Mouse (Mus musculus): ENCODE data around the gene Rcc1. TPM values are rescaled to one million over a fixed set of nuclear protein-coding genes. Genes with fewer than 3 reads are reported as not detected.

The Rcc1 gene
- polyA plus RNA-seq, 1 experiment from 2014 or later: 93.4 TPM

- Histone ChIP-seq H3K4me1 (peaks cover 10% of the 10 kb centered on the region; the same call in 1 of the 2 replicates), H3K36me3 (peaks cover 23% of the 10 kb centered on the region), H3K4me3 (no peak overlapping the region), H3K27me3 (ENCODE audit: insufficient read depth, poor library complexity, severe bottlenecking) (no peaks in the 10 kb centered on the region), H3K9me3 (no peaks in the 10 kb centered on the region), H3K27ac (no peak overlapping the region)
- WGBS: 69% methylated on average over 3 of the region's 3 CpGs
- no peak for DNase-seq (ENCODE audit: low spot score)
Observed at GRCm38 (mm10) chr4:132350854-132351253, 2.6 kb downstream of the Rcc1 start.

DNA sequence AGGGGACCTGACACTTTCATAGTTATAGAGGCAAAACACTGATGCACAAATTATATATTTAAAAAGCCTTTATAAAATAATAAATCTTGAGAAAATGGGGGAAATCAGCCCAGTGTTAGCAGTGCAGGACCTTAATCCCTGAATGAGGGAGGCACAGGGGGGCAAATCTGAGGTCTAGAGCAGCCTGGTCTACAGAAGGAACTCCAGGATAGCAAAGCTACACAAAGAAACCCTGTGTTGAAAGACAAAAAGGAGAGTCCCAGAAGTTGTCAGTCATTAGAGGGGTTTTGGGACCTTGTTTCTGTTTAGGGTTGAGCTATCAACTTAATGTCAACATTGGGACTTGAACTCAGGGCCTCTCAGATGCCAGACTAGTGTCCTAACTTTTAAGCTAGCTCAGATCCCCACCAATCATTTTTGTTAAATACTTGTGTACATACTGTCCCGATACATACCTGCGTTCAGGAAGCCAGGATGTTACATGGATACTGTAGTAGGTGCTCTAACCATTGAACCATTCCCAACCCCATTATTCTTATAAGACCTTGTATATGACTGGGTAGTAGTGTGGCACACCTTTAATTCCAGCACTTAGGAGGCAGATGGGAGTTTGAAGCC is 3.2 kb downstream of the Rcc1 start:
- H3K4me1 ChIP-seq: peaks cover 16% of the 10 kb centered on the region
- peaks cover 23% of the 10 kb centered on the region for H3K36me3 ChIP-seq
- no peak overlapping the region for H3K27ac ChIP-seq
- WGBS: 40% methylated on average over 2 of the region's 2 CpGs
- H3K27me3 ChIP-seq (ENCODE audit: insufficient read depth, poor library complexity, severe bottlenecking): no peaks in the 10 kb centered on the region
- no peak for DNase-seq (ENCODE audit: low spot score)
- no peak overlapping the region for H3K4me3 ChIP-seq
- no peaks in the 10 kb centered on the region for H3K9me3 ChIP-seq

DNA sequence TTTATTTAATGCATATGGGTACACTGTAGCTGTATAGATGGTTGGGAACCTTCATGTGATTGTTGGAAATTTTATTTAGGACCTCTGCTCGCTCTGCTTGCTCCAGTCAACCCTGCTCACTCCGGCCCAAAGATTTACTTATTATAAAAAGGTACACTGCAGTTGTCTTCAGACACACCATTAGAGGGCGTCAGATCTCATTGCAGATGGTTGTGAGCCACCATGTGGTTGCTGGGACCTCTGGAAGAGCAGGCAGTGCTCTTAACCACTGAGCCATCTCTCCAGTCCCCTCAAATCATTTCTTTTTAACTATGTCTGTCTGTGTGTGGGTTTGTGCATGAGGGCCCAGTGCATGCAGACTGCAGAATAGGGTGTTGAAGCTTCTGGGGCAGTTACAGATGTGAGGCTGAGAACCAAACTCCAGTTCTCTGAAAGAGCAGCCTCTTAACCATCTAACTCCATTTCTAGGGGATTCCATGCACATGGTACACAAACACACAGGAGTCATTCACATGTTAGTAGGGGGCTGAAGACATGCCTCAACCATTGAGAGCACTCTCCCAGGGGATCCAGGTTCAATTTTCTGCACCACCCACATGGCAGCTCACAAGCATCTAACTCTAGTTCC is 3.8 kb downstream of the Rcc1 start:
- Histone ChIP-seq H3K36me3 (peaks cover 23% of the 10 kb centered on the region), H3K9me3 (no peaks in the 10 kb centered on the region), H3K27me3 (ENCODE audit: insufficient read depth, poor library complexity, severe bottlenecking) (no peaks in the 10 kb centered on the region), H3K27ac (no peak overlapping the region), H3K4me3 (no peak overlapping the region), H3K4me1 (peaks cover 20% of the 10 kb centered on the region)
- DNase-seq (ENCODE audit: low spot score): no peak
- WGBS: 62% methylated on average over 3 of the region's 3 CpGs

GRCm38 (mm10) chr4:132346661-132347060 is 6.7 kb downstream of the Rcc1 start:
- no peak overlapping the region for H3K27ac ChIP-seq
- 62% methylated on average over 3 of the region's 3 CpGs for WGBS
- DNase-seq (ENCODE audit: low spot score): no peak
- H3K4me1 ChIP-seq: peaks cover 39% of the 10 kb centered on the region
- H3K36me3 ChIP-seq: peaks cover 21% of the 10 kb centered on the region
- H3K27me3 ChIP-seq (ENCODE audit: insufficient read depth, poor library complexity, severe bottlenecking): no peaks in the 10 kb centered on the region
- H3K9me3 ChIP-seq: no peaks in the 10 kb centered on the region
- no peak overlapping the region for H3K4me3 ChIP-seq

DNA sequence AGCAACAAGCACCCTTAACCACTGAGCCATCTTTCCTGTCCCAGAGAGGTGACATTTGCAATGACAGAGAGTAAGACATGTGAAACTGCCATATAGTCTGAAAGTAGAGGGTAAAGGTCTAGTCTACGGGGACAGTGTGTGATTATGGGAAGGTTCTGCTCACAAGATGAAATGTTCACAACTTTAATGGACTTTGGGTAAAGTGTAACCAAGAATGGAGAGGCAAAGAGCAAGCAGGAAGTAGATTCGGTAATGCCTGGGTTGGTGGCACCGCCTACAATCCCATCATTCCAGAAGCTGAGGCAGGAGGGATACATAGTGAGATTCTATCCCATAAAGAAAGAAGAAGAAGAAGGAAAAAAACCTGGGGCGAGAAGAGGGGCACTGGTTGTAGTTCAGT is 7.1 kb downstream of the Rcc1 start:
- peaks cover 20% of the 10 kb centered on the region for H3K36me3 ChIP-seq
- no peak overlapping the region; the same call in 1 of the 2 replicates for H3K4me3 ChIP-seq
- no peak overlapping the region for H3K27ac ChIP-seq
- no peaks in the 10 kb centered on the region for H3K9me3 ChIP-seq
- 83% methylated on average over 4 of the region's 4 CpGs for WGBS
- H3K27me3 ChIP-seq (ENCODE audit: insufficient read depth, poor library complexity, severe bottlenecking): no peaks in the 10 kb centered on the region
- no peak for DNase-seq (ENCODE audit: low spot score)
- peaks cover 39% of the 10 kb centered on the region for H3K4me1 ChIP-seq

- 49% methylated on average over 5 of the region's 5 CpGs for WGBS
- Histone ChIP-seq H3K27ac (no peak overlapping the region; the same call in 1 of the 2 replicates), H3K4me1 (peaks cover 35% of the 10 kb centered on the region), H3K27me3 (ENCODE audit: insufficient read depth, poor library complexity, severe bottlenecking) (no peaks in the 10 kb centered on the region), H3K36me3 (peaks cover 16% of the 10 kb centered on the region), H3K9me3 (no peaks in the 10 kb centered on the region), H3K4me3 (peak overlapping the region; percentile 91)
- no peak for DNase-seq (ENCODE audit: low spot score)
Observed at GRCm38 (mm10) chr4:132345843-132346212, 7.6 kb downstream of the Rcc1 start.

DNA sequence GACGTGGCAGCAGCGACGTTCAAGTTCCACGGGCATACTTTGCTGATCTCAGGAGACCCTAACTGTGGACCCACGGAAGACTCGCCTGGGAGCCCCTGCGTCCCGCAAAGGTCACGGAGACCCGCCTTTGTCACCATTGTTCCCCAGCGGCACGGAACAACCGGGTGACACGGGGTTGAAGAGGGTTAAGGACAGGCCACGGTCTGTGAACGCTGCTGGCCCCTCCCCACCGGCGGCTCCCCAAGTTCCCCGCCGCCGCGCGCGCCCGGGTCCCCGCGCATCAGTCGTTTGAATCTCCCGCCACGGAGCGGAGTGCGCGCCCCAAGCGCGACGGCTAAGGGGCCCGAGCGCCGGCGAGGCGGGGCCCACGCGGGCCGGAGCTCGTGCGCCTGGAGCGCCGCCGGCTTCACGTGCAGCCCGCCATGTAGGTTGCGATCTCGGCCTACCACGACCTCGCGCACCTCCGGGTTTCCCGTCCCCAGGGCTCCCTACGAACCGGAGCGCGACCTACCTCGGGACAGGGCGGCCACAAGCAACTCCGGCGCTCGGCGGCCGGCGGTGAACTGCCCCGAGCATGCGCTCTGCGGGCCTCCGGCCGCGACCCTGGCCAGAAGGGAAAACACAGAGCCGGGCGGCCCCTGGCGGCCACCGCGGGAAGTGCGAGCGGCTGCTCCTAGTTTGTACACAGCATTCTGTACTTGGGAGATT is 8.1 kb downstream of the Rcc1 start:
- H3K4me3 ChIP-seq: peak overlapping the region; percentile 91
- DNase-seq (ENCODE audit: low spot score): peak; percentile 96
- under 1% methylated on average over 83 of the region's 83 CpGs for WGBS
- H3K9me3 ChIP-seq: no peaks in the 10 kb centered on the region
- H3K27me3 ChIP-seq (ENCODE audit: insufficient read depth, poor library complexity, severe bottlenecking): no peaks in the 10 kb centered on the region
- peak overlapping the region; percentile 98 for H3K27ac ChIP-seq
- H3K4me1 ChIP-seq: peaks cover 35% of the 10 kb centered on the region
- peaks cover 12% of the 10 kb centered on the region for H3K36me3 ChIP-seq

DNA sequence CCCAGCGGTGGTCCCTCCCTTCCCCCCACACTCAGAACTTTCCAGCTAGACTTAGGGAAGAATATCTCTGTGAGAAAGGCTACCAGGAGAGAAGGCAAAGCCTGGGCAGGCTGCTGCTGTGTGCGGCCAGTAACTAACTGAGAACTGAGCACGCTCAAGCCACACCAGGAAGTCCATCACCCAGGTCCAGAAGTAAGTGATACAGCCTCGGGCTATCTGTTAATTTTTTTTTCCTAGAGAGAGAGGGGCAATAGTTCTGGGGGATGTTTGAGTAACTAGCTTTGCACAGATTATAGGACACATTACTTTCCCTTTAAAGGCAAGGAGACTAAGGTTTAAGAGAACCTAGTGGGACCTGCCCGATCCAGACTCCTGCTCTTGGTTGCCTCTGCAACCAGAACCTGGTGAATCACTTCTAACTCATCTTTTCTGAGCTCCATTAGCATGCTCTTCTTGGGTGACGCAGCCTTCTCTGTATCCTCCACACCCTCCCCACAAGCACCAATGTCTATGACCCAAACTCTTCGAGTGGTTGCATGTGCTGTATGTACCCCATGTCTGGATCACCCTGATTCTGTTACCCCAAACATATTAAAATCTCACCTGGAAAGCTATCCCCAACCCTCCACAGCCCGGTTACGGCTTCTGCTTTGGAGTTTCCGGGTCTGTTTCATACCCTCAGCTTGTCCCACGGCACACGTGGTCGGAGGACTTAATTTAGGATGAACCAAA is 8.8 kb downstream of the Rcc1 start:
- peak overlapping the region; percentile 98 for H3K27ac ChIP-seq
- peak; percentile 83 for DNase-seq (ENCODE audit: low spot score)
- 7% methylated on average over 13 of the region's 13 CpGs for WGBS
- no peaks in the 10 kb centered on the region for H3K9me3 ChIP-seq
- peaks cover 35% of the 10 kb centered on the region for H3K4me1 ChIP-seq
- peaks cover 14% of the 10 kb centered on the region for H3K36me3 ChIP-seq
- H3K4me3 ChIP-seq: peak overlapping the region; percentile 91
- H3K27me3 ChIP-seq (ENCODE audit: insufficient read depth, poor library complexity, severe bottlenecking): no peaks in the 10 kb centered on the region

GRCm38 (mm10) chr4:132341451-132341850 is 12.0 kb downstream of the Rcc1 start:
- 87% methylated on average over 3 of the region's 3 CpGs for WGBS

GRCm38 (mm10) chr4:132338943-132339342 is 14.5 kb downstream of the Rcc1 start:
- Histone ChIP-seq H3K9me3 (no peaks in the 10 kb centered on the region), H3K36me3 (peaks cover 67% of the 10 kb centered on the region), H3K4me1 (peaks cover 18% of the 10 kb centered on the region), H3K27ac (no peak overlapping the region), H3K27me3 (ENCODE audit: insufficient read depth, poor library complexity, severe bottlenecking) (no peaks in the 10 kb centered on the region), H3K4me3 (no peak overlapping the region)
- 88% methylated on average over 13 of the region's 13 CpGs for WGBS
- no peak for DNase-seq (ENCODE audit: low spot score)

More at GRCm38 (mm10) chr4:132341451-132341850, 12.0 kb downstream of the Rcc1 start:
- DNase-seq (ENCODE audit: low spot score): no peak
- peaks cover 43% of the 10 kb centered on the region for H3K36me3 ChIP-seq
- H3K27ac ChIP-seq: no peak overlapping the region
- peaks cover 35% of the 10 kb centered on the region for H3K4me1 ChIP-seq
- H3K9me3 ChIP-seq: no peaks in the 10 kb centered on the region
- H3K4me3 ChIP-seq: no peak overlapping the region
- H3K27me3 ChIP-seq (ENCODE audit: insufficient read depth, poor library complexity, severe bottlenecking): no peaks in the 10 kb centered on the region

DNA sequence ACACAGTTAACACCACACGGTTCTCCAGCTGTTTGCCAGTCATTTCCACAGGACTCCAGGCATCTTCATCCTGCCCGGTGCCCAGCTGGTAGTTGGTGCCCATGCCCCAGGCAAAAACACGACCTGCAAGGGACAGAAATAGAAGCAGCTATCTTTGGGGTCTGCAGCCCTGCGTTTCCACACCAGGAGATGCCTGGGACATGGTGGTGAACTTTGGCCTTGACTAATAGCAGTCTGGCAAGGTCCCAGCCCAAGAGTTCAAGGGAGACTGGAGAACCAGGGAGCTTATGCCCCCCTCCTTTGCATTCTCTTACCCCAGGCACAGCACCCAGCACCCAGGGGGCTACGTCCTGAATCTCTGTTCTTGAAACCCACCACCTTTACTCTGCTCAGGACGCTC is 20.5 kb downstream of the Rcc1 start:
- WGBS: 81% methylated on average over 6 of the region's 6 CpGs
- Histone ChIP-seq H3K4me3 (no peak overlapping the region), H3K36me3 (peaks cover 60% of the 10 kb centered on the region), H3K9me3 (no peaks in the 10 kb centered on the region), H3K4me1 (peaks cover 15% of the 10 kb centered on the region), H3K27me3 (ENCODE audit: insufficient read depth, poor library complexity, severe bottlenecking) (no peaks in the 10 kb centered on the region), H3K27ac (no peak overlapping the region)
- no peak for DNase-seq (ENCODE audit: low spot score)

DNA sequence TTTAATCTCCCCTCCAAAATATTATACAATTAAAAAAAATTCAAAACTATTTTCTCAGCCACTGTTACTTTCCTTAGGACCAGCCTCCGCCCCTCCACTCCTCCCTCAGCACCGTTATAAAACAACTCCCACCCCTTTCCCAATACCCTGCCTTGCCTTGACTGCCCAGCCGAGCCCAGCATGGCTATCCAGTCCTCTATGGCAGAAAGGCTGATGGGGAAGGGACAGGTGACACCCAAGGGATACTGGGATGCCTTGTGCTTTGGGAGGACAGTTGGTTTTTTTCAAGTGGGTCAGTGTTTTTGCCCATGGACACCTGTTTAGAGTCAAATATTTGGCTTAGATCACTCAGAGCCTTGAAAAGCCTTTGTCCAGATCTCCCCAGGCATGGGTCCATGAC is 21.4 kb downstream of the Rcc1 start:
- no peak for DNase-seq (ENCODE audit: low spot score)
- Histone ChIP-seq H3K4me1 (peaks cover 15% of the 10 kb centered on the region), H3K4me3 (no peak overlapping the region), H3K27ac (no peak overlapping the region), H3K27me3 (ENCODE audit: insufficient read depth, poor library complexity, severe bottlenecking) (no peaks in the 10 kb centered on the region), H3K9me3 (no peaks in the 10 kb centered on the region), H3K36me3 (peaks cover 51% of the 10 kb centered on the region)
- WGBS: 86% methylated on average over 3 of the region's 3 CpGs
